Mouse (Mus musculus) liver, adult 2 months (tissue): Measurements from ENCODE around the gene Apbb2.

ENCODE experiments used
- CTCF ChIP-seq: fragments of 200-500 bp; IDR thresholded peaks from 2 replicates; pipeline ENCODE4 v1.5.1; 2011; ENCODE audit warnings: low read depth, low read length, control low read depth
- POLR2A ChIP-seq: fragments of 200-500 bp; IDR thresholded peaks from 2 replicates; pipeline ENCODE4 v1.6.1; 2011; ENCODE audit warnings: low read length, control low read depth; ENCODE audit not compliant: insufficient read depth; ENCODE audit errors: extremely low read depth

- TF ChIP-seq POLR2A (no peak), CTCF (no peak)
Observed at GRCm38 (mm10) chr5:66337969-66338345, 280.6 kb downstream of the Apbb2 start.
